Mouse (Mus musculus): ENCODE measurements around the gene Zfp58.
"Not testable (repeated sequence)": the region's sequence is repeated elsewhere in the genome, so short reads cannot be mapped to it uniquely, and the experiment has no call there.

Gene Zfp58

DNA sequence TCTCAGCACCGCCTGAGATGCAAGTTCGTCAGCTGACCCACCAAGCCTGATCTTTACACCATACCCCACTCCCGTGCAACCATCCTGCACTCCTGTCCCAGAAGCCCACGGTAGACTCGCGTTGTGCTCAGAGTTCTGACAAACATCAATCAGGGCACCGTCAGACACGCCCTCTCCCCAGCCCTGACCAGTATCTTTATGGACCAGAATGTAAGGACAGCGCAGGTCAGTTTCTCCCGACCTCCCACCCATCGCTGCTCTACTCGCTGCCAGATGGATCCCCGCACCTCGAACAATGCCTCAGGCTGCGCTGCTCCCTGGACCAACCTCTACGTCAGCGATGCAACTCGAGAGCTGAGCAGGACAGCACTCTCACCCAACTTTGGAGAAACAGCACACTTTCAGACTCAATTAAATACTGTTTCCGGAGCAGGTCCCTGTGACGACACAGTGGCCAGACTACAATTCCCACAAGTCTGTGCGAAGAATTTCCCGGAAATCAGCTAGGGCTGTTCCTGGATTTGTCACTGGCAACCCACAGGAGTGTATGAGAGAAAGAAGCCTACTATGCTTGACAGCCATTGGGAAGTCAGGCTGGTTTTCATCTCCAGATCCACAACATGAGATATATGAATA is at the start of gene Zfp58:
TSS of gene Zfp58 (minus strand) at position 472 of the 636 bp plus-strand sequence.
- peak; percentile 89 for DNase-seq (ENCODE audit: low read depth, low spot score)

DNA sequence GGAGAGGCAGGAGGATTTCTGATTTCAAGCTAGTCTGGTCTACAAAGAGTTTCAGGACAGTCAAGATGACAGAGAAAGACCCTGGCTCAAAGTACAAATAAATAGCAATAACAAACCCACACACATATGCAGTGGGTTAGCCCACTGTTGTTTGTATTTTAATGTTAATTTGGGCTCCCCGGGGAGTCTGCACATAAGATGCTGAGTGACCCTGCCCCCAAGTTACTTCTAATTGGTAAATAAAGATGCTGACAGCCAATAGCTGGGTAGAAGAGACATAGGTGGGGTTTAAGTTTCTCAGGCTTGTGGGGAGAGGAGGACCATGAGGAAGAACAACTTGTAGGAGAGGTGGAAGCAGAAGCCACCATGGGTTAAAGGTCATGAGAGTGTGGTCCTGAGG is 45.6 kb upstream of the Zfp58 start:
- no peak for DNase-seq (ENCODE audit: low read depth, low spot score)

DNA sequence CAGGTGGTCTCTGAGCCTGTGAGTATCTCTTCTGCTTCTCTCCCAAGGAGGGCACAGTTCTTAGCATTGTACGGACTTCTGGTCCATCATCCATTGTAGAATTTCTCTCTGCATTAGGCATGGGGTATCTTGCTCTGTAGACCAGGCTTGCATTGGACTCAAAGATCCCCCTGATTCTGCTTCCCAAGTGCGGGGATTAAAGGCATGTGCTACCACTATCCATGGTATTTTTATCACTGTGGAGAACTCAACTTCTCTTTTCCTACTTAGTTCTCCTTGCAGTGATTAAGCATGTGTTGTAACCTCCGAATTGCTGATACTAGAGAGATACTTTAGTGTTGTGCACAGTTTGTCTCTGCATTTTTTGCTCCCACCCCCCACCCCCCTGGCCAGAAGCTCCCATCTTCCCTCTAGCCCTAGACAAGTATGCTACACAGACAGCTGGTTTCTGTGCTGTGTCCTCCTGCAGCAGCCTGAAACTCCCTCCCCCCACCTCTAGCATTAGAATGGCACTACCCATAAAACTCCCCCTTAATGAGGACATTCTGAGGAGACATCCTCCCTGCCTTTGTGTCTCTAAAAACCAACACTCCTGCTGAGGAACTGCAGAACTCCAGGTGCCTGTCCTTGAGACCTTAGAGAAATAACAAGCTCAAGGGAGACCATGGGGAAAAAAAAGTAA is 26.8 kb upstream of the Zfp58 start:
- DNase-seq (ENCODE audit: low read depth, low spot score) = no peak

DNA sequence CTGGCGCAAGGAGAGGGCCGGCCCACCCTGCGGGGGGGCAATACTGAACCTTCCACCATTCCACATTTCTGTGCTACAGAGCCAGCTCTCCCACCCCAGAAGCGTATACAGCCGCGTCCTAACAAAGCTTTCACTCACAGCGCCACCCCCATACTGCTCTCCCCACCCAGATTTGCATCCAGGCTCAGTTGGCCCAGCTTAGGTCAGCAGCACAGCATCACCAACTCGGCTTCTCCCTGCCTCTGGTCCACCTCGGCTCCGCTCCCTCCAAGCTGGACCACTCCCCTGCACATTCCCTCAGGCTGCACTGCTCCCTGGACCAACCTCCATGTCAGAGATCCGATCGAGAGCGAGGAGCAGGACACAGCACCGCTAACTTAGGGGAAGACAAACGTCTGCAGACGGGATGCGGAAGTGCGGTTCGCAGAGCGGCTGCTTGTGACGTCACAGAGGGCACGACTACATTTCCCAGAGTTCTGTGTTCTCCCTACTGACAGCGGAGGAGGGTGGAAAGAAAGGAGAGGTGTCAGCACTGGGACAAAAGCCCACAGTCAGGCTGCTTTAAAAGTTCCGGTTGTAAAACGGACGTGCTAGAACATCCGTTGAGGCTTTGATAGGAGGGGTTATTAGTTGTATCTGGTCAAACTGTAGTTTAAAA is 25.5 kb upstream of the Zfp58 start, which contains the start of the genes Gm26965 and Zfp87:
TSS of gene Gm26965 (minus strand) at position 399 of the 658 bp plus-strand sequence.
TSS of gene Zfp87 (minus strand) at position 425 of the 658 bp plus-strand sequence.
- peak; percentile 98 for DNase-seq (ENCODE audit: low read depth, low spot score)

DNA sequence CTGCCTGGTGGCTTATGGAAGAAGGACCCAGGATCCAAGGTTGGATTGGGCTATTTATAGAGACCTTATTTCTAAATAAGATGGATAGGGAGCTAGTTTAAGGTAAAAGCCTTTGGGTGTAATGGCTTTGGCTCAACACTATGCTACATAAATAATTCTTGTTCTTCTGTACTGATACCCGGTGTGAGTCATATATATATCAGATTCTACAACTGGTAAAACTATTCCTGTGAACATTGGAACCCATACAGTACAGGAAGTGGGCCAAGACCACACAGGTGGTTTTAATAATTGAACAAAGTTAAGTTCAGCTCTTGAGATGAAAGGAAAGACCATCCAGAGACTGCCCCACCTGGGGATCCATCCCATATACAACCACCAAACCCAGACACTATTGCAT is 553 bp upstream of the Zfp58 start:
- DNase-seq (ENCODE audit: low read depth, low spot score) = no peak

DNA sequence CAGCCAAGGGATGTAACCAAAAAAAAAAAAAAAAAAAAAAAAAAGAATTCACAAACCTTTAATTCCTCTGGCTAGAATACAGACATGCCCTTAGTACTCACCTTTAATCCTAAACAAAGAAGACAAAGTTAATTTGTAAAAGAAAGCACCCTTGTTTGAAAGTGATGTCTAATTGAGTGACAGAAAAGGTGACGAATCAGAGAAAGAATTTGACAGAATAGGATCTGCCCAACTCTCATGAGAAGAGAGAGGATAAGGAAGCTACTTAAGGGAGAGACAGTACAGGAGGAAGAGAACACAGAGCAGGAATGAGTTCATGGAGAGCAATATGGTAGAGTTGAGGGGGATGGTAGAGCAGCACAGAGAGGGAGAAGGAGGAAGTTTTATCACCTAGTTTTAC is 4.7 kb downstream of the Zfp58 start:
- no peak for DNase-seq (ENCODE audit: low read depth, low spot score)

DNA sequence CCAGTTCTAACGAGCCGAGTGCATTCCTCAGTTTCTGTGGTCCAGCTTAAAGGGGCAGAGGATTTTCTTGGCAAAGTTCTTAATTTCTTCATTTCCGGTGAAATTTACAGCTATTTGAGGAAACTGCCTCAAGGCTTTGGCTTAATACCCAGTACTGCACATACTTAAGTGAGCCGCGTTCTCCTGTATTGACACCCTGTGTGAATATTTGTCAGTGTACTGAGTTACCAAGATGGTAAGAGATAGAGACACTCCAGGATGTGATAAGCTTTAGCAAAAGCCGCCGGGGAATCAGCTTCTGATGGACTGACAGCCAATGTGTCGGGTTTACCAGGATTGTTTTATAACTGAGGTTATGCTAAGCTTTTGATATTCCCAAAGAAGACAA is 15.9 kb downstream of the Zfp58 start:
- DNase-seq (ENCODE audit: low read depth, low spot score) = no peak

DNA sequence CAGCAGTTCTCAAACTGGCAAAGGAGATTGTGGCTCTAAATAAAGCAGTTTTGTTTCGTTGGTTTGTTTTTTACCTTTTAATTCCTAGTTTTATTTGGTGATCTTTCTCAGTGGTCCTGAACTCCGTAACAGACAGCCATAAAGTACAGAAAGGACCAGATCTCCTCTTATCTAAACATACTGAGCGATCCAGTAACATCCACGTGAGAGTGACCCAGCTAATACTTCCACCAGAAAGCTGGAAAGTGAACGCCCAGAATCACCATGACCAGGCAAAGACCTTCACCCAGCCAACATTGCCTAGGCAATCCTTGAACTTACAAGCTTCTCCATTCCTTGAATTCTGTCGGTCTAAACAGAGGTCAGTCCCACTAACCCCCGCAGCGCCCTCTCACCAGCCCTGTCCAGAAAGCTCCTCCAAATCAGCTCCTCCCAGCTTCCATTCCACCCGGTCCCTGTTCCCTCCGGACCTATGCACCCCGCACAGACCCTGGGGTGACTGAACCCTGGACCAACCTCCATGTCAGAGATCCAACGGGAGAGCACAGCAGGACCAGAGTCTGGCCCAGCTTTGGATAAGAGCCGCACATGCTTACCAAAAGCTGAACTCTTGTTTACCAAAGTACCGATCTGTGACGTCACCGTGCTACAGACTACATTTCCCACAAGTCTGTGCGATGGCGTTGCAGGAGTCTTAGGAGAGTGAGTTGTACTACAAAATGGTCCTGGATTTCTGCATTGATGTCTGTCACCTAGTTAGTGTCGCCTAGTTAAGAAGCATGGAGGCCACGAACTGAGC is 16.5 kb downstream of the Zfp58 start, which contains the start of gene Zfp874b:
TSS of gene Zfp874b (minus strand) at position 634 of the 799 bp plus-strand sequence.
- peak; percentile 90 for DNase-seq (ENCODE audit: low read depth, low spot score)

DNA sequence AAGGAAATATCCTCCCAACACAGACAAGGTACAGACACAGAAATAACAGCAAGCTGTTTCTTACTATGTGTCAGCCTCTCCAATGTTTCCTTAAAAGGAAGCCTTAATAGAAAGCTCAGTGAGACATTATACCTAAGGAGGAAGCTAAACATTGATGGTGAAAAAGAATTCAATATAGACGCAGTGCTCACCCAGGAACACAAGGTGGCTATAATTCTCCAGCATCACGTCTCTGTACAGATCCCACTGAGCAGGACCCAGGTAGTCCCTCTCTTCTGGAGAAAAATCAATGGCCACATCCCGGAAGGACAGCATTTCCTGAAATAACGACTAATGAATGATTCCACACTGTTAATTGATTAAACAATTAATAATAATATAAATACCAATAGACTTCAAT is 18.8 kb downstream of the Zfp58 start:
- peak; percentile 29 for DNase-seq (ENCODE audit: low read depth, low spot score)

DNA sequence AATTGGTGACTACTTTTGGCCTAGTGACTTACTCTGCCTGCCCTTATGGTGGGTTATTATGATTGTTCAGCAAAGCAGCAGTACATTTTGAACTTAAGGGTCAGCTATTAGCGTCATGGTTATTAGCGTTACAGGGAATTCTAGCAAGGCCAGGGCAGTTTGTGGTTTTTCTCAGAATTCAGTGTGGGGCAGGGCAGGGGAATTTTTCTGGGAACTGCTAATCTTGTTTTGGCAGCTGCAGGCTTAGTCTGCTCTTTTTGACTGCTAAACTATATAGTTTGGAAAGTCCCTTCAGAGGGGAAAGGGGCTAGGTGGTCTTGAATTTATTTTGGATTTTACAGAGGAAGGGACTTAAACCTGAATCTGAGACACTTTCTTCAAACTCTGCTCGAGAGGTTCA is 31.1 kb downstream of the Zfp58 start:
- DNase-seq (ENCODE audit: low read depth, low spot score) = no peak

DNA sequence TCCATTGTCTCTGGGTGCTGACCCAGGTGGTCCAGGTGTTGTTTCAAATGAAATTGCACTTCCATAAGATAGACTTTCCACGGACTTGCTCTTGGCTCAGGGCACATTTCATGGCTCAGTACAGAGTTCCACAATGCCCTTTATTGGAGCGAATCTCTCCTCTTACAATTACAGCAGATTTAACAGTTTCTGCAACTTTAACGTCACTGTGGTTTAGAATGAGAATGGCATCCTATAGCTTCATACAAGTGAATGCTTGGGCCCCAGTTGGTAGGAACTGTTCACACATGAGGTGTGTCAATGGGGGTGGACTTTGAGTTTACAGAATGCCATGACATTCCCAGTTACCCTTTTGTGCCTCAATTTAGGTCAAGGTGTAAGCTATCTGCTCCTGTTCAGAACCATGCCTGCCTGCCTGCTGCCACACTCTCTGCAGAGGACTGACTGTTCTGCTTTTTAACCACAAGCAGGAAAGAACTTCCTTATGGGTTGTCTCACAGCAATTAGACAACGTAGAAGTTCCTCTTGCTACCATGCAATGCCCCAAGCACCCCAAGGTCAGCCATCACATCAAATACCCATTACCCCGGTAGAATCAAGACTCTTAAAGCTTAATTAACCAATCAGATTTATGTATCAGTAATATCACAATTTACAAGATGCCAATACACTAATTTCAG is 36.7 kb downstream of the Zfp58 start:
- DNase-seq (ENCODE audit: low read depth, low spot score) = not testable (repeated sequence)

DNA sequence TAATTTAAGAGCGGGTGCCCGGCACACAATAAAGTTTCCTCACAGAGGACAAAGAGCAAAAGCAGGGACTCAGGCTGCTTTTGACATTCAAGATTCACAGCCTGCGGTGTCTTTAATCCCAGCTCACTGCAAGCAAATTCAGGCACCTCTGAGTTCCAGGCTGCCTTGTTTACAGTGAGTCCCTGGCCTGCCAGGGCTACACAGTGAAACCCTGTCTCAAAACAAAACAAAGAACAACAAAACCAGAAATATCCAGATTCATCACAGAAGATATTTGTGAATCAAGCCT is 48.4 kb downstream of the Zfp58 start:
- DNase-seq (ENCODE audit: low read depth, low spot score) = no peak

DNA sequence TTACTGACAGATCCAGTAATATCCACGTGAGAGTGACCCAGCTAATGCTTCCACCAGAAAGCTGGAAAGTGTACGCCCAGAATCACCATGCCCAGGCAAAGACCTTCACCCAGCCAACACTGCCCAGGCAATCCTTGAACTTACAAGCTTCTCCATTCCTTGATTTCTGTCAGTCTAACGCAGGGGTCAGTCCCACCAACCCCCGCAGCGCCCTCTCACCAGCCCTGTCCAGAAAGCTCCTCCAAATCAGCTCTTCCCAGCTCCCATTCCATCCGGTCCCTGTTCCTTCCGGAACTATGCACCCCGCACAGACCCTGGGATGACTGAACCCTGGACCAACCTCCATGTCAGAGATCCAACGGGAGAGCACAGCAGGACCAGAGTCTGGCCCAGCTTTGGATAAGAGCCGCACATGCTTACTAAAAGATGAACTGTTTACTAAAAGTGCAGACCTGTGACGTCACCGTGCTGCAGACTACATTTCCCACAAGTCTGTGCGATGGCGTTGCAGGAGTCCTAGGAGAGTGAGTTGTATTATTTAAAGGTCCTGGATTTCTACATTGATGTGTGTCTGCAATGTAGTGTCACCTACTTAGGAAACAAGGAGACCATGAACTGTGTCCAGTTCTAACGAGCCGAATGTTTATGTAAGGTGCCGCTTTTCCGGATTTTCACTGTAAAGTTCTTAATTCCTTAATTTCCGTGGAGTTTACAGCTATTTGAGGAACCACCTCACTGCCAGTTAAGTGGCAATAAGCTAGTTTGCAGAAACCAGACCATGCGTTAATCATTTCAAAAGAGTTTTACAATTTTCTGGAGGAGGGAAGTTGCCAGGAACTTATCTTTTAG is 49.0 kb downstream of the Zfp58 start, which contains the start of gene Zfp874a:
TSS of gene Zfp874a (minus strand) at position 453 of the 849 bp plus-strand sequence.
- peak; percentile 85 for DNase-seq (ENCODE audit: low read depth, low spot score)

Measured in A20 (cell line).